Mouse (Mus musculus): ENCODE measurements at regions not wholly inside any gene's neighbourhood (a gene's known extent, or its start where the extent isn't known, plus 50 kb on each side); places are given as distances from the start of the nearest gene placed in this dataset.

GRCm38 (mm10) chr5:51922494-51922893 lies 267.8 kb downstream of the Dhx15 start:
- no peak for DNase-seq

- peak; percentile 39 to 64 for DNase-seq
These were observed 272.4 kb downstream of the Dhx15 start for GRCm38 (mm10) chr5:51917812-51918448.

GRCm38 (mm10) chr5:51914731-51915130 lies 275.6 kb downstream of the Dhx15 start:
- no peak for DNase-seq

- DNase-seq, result peak in 1 of 2 experiments; percentile 18
These were observed 281.5 kb downstream of the Dhx15 start for GRCm38 (mm10) chr5:51908861-51909260.

GRCm38 (mm10) chr5:51906315-51907109 lies 283.8 kb downstream of the Dhx15 start:
- DNase-seq, result no peak

- no peak for DNase-seq
These were observed 296.2 kb downstream of the Dhx15 start for GRCm38 (mm10) chr5:51894159-51894558.

GRCm38 (mm10) chr5:51891341-51891740 lies 299.0 kb downstream of the Dhx15 start:
- no peak for DNase-seq

- no peak for DNase-seq
These were observed 301.9 kb downstream of the Dhx15 start for GRCm38 (mm10) chr5:51888404-51888803.

GRCm38 (mm10) chr5:51882594-51882993 lies 307.7 kb downstream of the Dhx15 start:
- DNase-seq, result no peak

GRCm38 (mm10) chr5:51882173-51882572 lies 308.1 kb downstream of the Dhx15 start:
- DNase-seq, result no peak

- no peak for DNase-seq
These were observed 309.3 kb upstream of the Ppargc1a start for GRCm38 (mm10) chr5:51876846-51877245.

GRCm38 (mm10) chr5:51873571-51873970 lies 306.0 kb upstream of the Ppargc1a start:
- DNase-seq, result no peak

GRCm38 (mm10) chr5:51871735-51872134 lies 304.2 kb upstream of the Ppargc1a start:
- no peak for DNase-seq

GRCm38 (mm10) chr5:51868223-51868713 lies 300.7 kb upstream of the Ppargc1a start:
- DNase-seq, result peak; percentile 43 to 55

- peak; percentile 12 to 33 for DNase-seq
These were observed 298.5 kb upstream of the Ppargc1a start for GRCm38 (mm10) chr5:51866002-51866401.

GRCm38 (mm10) chr5:51860496-51860895 lies 293.0 kb upstream of the Ppargc1a start:
- no peak for DNase-seq

- DNase-seq, result no peak
These were observed 286.1 kb upstream of the Ppargc1a start for GRCm38 (mm10) chr5:51853456-51854124.

- no peak for DNase-seq
These were observed 282.6 kb upstream of the Ppargc1a start for GRCm38 (mm10) chr5:51850091-51850490.

GRCm38 (mm10) chr5:51849236-51849635 lies 281.7 kb upstream of the Ppargc1a start:
- DNase-seq, result no peak

GRCm38 (mm10) chr5:51842189-51842588 lies 274.7 kb upstream of the Ppargc1a start:
- DNase-seq, result no peak

GRCm38 (mm10) chr5:51841763-51842162 lies 274.2 kb upstream of the Ppargc1a start:
- DNase-seq, result no peak

GRCm38 (mm10) chr5:51840638-51841329 lies 273.3 kb upstream of the Ppargc1a start:
- DNase-seq, result no peak

- DNase-seq, result no peak
These were observed 271.8 kb upstream of the Ppargc1a start for GRCm38 (mm10) chr5:51839292-51839691.
